Mouse (Mus musculus) midbrain, embryonic 15.5 days (tissue): ENCODE data around the gene Sgms2. TPM values are rescaled to one million over a fixed set of nuclear protein-coding genes. Genes with fewer than 3 reads are reported as not detected.
"Not testable (repeated sequence)": the region's sequence is repeated elsewhere in the genome, so short reads cannot be mapped to it uniquely, and the experiment has no call there.

Experiments
- ATAC-seq: fragments of 200-750 bp; cut with Nextera tagmentation; replicated peaks from 2 replicates; pipeline ENCODE4 v1.8.0; 2017; ENCODE audit warnings: moderate TSS enrichment
- H3K27ac ChIP-seq: fragments of 300-500 bp; sonication (generic); 2 replicates; pipeline ENCODE4 v1.5.1; 2015; ENCODE audit warnings: mild to moderate bottlenecking, inconsistent platforms
- H3K27me3 ChIP-seq: fragments of 300-500 bp; sonication (generic); replicated peaks from 2 replicates; pipeline ENCODE4 v1.6.1; 2015; ENCODE audit warnings: inconsistent platforms
- H3K36me3 ChIP-seq: fragments of 300-500 bp; sonication (generic); replicated peaks from 2 replicates; pipeline ENCODE4 v1.6.1; 2015; ENCODE audit warnings: inconsistent platforms
- H3K4me1 ChIP-seq: fragments of 300-500 bp; sonication (generic); 2 replicates; pipeline ENCODE4 v1.6.1; 2015; ENCODE audit warnings: inconsistent platforms
- H3K4me2 ChIP-seq: fragments of 300-500 bp; sonication (generic); 2 replicates; pipeline ENCODE4 v1.6.1; 2015; ENCODE audit warnings: inconsistent platforms, mild to moderate bottlenecking, moderate library complexity
- H3K4me3 ChIP-seq: fragments of 300-500 bp; sonication (generic); 2 replicates; pipeline ENCODE4 v1.5.1; 2015; ENCODE audit warnings: mild to moderate bottlenecking, inconsistent platforms
- H3K9ac ChIP-seq: fragments of 300-500 bp; sonication (generic); 2 replicates; pipeline ENCODE4 v1.6.1; 2015; ENCODE audit warnings: mild to moderate bottlenecking, inconsistent platforms
- H3K9me3 ChIP-seq: fragments of 300-500 bp; sonication (generic); 2 replicates; pipeline ENCODE4 v1.6.1; 2016; ENCODE audit warnings: inconsistent platforms
- WGBS: fragments of 180-500 bp; shearing (Covaris S2); methylation state at CpG from one replicate; pipeline ENCODE4 v1.1.7; 2015; ENCODE audit warnings: mixed read lengths; 5-methylcytosine and 5-hydroxymethylcytosine counted together
- polyA plus RNA-seq: library from polyadenylated mRNA; unstranded; fragments of >200 nt; fragmentation: Nextera tagmentation; extraction: Ambion mirVana; gene quantifications from 2 replicates; pipeline ENCODE4 v1.2.1, GENCODE M21; 2015

Gene Sgms2
- polyA plus RNA-seq, 1 experiment from 2014 or later: 1.4 TPM

DNA sequence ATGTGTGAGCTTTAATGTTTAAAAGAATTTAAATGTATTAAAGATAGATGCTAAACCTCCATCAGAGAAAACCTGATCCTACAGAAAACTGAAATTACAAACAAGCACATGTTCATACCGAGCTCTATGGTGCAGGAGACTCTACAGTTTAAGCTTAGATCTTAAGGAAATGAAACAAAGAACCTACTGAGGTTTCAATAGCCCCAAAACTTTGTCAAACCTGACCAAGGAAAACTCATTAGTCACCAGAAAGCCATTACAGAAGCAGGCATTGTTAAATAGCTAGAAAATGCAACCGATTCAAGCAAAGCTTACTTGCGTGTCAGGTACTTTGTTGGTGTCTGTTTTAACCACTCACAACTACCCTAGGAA, 142.6 kb downstream of the Sgms2 start:
- no peak overlapping the region for H3K9ac ChIP-seq
- no peak overlapping the region for H3K4me2 ChIP-seq
- no peaks in the 10 kb centered on the region for H3K27me3 ChIP-seq
- H3K36me3 ChIP-seq: no peaks in the 10 kb centered on the region
- 78% methylated on average over 3 of the region's 3 CpGs for WGBS
- no peak for ATAC-seq
- H3K27ac ChIP-seq: no peak overlapping the region
- no peaks in the 10 kb centered on the region for H3K9me3 ChIP-seq
- no peak overlapping the region for H3K4me3 ChIP-seq
- H3K4me1 ChIP-seq: no peaks in the 10 kb centered on the region

DNA sequence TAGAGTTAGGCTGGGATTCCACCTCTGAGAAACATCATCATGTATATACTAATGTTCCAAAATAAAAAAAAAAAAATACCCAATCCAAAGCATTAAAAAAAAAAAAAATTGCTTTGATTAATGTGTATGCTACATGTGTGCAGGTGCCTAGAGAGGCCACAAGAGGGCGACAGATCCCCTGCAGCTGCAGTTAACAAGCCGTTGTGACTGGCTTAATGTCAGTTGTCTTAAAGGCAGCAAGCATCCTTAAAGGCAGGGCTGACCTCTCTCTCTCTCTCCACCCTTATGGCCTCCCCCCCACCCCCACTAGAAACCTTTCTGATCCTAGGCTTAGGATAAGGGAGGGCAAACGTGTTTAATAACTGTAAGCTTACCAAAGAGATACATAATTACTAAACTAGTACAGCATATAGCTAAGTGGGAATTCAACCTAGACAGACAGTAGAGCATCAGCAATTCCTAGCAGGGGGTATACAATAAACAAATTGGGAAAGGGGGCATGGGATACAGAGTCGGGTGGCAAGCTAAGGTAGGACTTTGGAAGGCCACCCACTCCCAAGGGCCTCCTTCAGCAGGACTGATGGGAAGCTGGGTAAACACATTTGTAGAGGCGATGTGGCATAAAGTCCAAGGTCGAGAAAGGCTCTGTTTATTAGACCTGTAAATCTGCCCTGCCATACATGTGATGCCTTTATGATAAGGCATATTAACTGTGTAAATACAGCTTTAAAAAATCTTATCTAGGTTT, 143.2 kb downstream of the Sgms2 start:
- ATAC-seq: no peak
- Histone ChIP-seq H3K27me3 (no peaks in the 10 kb centered on the region), H3K4me2 (no peak overlapping the region), H3K27ac (no peak overlapping the region), H3K9ac (no peak overlapping the region), H3K36me3 (no peaks in the 10 kb centered on the region), H3K4me3 (no peak overlapping the region), H3K9me3 (no peaks in the 10 kb centered on the region), H3K4me1 (no peaks in the 10 kb centered on the region)
- WGBS: 62% methylated on average over 6 of the region's 6 CpGs

GRCm38 (mm10) chr3:131345903-131346302, 145.3 kb downstream of the Sgms2 start:
- H3K27me3 ChIP-seq: no peaks in the 10 kb centered on the region
- no peak for ATAC-seq

DNA sequence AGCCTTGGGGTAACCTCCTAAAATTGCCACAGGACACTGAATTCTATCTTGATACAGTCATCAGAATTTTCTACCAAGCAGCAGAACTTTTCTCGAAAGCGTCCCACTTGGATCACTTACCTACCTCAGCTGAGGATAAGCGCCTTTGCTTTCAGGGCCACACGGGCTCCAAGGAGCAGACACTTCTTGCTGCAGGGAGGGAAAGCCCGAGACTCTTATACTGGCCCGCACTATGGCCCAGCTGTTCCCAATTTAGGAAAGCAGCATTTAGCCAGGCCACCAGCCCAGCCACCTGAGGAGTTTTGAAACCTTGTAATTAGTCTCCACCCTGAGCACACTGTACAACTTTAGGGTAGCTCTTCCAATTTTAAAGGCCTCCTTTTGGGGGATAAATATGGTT, 147.9 kb downstream of the Sgms2 start:
- no peak overlapping the region for H3K4me3 ChIP-seq
- WGBS: 86% methylated on average over 6 of the region's 6 CpGs
- H3K9ac ChIP-seq: no peak overlapping the region
- no peak for ATAC-seq
- no peaks in the 10 kb centered on the region for H3K4me1 ChIP-seq
- no peaks in the 10 kb centered on the region for H3K27me3 ChIP-seq
- no peaks in the 10 kb centered on the region for H3K9me3 ChIP-seq
- no peak overlapping the region for H3K4me2 ChIP-seq
- no peaks in the 10 kb centered on the region for H3K36me3 ChIP-seq
- no peak overlapping the region for H3K27ac ChIP-seq

More at GRCm38 (mm10) chr3:131345903-131346302, 145.3 kb downstream of the Sgms2 start:
- 93% methylated on average over 6 of the region's 6 CpGs for WGBS
- Histone ChIP-seq H3K36me3 (no peaks in the 10 kb centered on the region), H3K9me3 (no peaks in the 10 kb centered on the region), H3K4me3 (no peak overlapping the region), H3K27ac (no peak overlapping the region), H3K4me2 (no peak overlapping the region), H3K4me1 (no peaks in the 10 kb centered on the region), H3K9ac (no peak overlapping the region)

DNA sequence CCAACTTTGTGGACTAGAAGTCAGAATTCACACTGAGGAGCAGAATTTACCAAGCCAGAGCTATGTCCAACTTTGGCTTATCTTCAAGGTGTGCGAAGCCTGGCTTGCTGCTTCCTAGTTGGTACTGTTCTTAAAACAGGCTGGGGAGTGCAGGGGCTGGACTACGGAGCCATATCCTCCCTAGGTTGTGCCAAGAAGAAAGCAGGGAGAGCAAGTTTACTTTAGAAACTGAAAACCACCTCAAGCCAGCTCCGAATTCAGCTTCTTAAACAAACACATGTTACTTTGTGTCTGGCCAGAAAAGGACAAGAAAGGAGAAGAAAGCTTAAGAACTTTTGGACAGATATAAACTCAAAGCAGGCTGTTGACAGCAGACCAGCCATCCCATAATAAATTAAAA, 150.3 kb downstream of the Sgms2 start:
- Histone ChIP-seq H3K27ac (no peak overlapping the region), H3K27me3 (no peaks in the 10 kb centered on the region), H3K36me3 (no peaks in the 10 kb centered on the region), H3K4me2 (no peak overlapping the region), H3K4me1 (no peaks in the 10 kb centered on the region), H3K9ac (no peak overlapping the region), H3K9me3 (no peaks in the 10 kb centered on the region), H3K4me3 (no peak overlapping the region)
- no peak for ATAC-seq
- WGBS: 85% methylated on average over 3 of the region's 3 CpGs

- no peaks in the 10 kb centered on the region for H3K36me3 ChIP-seq
- no peak overlapping the region for H3K4me3 ChIP-seq
- H3K9ac ChIP-seq: no peak overlapping the region
- no peaks in the 10 kb centered on the region; the same call in 1 of the 2 replicates for H3K4me1 ChIP-seq
- H3K9me3 ChIP-seq: no peaks in the 10 kb centered on the region
- no peak overlapping the region for H3K4me2 ChIP-seq
- H3K27me3 ChIP-seq: no peaks in the 10 kb centered on the region
- H3K27ac ChIP-seq: no peak overlapping the region
- ATAC-seq: no peak
- WGBS: 60% methylated on average over 4 of the region's 4 CpGs
Observed at GRCm38 (mm10) chr3:131339280-131339679, 151.9 kb downstream of the Sgms2 start.

DNA sequence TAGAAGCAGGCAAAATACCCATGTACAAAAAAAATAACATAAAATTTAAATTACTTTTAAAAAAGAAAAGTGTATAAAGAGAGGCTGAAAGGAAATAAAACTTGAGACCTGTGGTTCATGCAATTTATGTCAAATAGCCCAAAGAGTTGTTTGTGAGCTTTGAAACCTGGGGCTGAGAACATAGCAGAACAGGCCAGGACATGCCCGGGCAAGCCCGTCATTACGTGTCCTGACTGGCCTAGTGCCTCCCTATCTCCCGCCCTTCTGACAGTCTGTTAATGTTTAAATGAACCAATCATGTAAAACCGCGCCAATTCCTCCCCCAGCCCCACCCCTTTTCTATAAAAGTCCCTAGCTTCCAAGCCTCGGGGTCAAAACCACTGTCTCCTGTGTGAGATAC, 153.5 kb downstream of the Sgms2 start:
- H3K9ac ChIP-seq, ATAC-seq, H3K4me1 ChIP-seq, H3K4me2 ChIP-seq, H3K27ac ChIP-seq, H3K4me3 ChIP-seq, H3K9me3 ChIP-seq, H3K27me3 ChIP-seq, H3K36me3 ChIP-seq: not testable (repeated sequence)
- 93% methylated on average over 7 of the region's 7 CpGs for WGBS

DNA sequence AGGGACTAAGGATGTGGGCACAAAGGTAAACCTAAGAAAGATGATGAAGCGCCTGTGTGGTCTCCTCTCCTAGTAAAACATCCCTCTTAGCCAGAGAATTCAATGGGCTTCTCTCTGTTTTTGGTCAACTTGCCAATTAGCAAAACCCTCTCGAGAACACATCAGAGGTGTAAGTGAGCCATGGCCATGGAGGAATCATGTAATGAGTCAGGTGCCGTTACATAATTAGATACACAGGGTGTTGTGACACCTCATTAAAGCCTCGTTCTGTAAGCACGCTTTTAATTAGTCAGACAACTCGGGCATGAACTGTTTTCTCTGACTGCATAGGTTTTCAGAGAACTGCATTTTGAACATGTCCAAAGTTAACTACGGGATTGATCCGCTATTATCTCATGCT, 154.6 kb downstream of the Sgms2 start:
- H3K9me3 ChIP-seq: no peaks in the 10 kb centered on the region
- 69% methylated on average over 8 of the region's 8 CpGs for WGBS
- ATAC-seq: no peak
- H3K27me3 ChIP-seq: no peaks in the 10 kb centered on the region
- no peak overlapping the region for H3K4me2 ChIP-seq
- H3K9ac ChIP-seq: no peak overlapping the region
- no peaks in the 10 kb centered on the region for H3K36me3 ChIP-seq
- no peaks in the 10 kb centered on the region; the same call in 1 of the 2 replicates for H3K4me1 ChIP-seq
- H3K27ac ChIP-seq: no peak overlapping the region
- H3K4me3 ChIP-seq: no peak overlapping the region

DNA sequence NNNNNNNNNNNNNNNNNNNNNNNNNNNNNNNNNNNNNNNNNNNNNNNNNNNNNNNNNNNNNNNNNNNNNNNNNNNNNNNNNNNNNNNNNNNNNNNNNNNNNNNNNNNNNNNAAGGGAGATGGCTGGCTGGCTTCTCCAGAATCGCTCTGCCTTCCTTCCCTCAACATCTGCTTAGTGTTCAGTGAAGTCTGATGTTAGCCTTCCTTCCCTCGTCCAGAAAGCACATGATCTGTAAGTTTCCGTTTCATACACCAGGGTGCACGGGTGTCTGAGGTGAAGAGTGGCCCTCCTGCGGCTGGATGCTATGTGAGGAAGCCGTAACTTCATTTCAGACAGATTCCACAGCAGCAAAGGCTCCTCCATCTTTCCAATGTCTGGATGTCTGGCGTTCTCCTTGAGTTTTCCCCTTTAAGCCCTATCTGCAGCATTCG, 156.1 kb downstream of the Sgms2 start:
- H3K36me3 ChIP-seq: no peaks in the 10 kb centered on the region
- H3K27me3 ChIP-seq: no peaks in the 10 kb centered on the region
- WGBS: 85% methylated on average over 8 of the region's 8 CpGs
- no peaks in the 10 kb centered on the region for H3K9me3 ChIP-seq
- H3K27ac ChIP-seq: no peak overlapping the region
- no peak overlapping the region for H3K9ac ChIP-seq
- no peaks in the 10 kb centered on the region; the same call in 1 of the 2 replicates for H3K4me1 ChIP-seq
- ATAC-seq: no peak
- no peak overlapping the region for H3K4me3 ChIP-seq
- H3K4me2 ChIP-seq: no peak overlapping the region

GRCm38 (mm10) chr3:131327189-131327588, 164.0 kb downstream of the Sgms2 start:
- Histone ChIP-seq H3K4me3 (no peak overlapping the region), H3K27me3 (no peaks in the 10 kb centered on the region), H3K4me2 (no peak overlapping the region), H3K27ac (no peak overlapping the region), H3K36me3 (no peaks in the 10 kb centered on the region), H3K9ac (no peak overlapping the region), H3K4me1 (no peaks in the 10 kb centered on the region), H3K9me3 (no peaks in the 10 kb centered on the region)
- WGBS: 57% methylated on average over 7 of the region's 7 CpGs
- no peak for ATAC-seq

DNA sequence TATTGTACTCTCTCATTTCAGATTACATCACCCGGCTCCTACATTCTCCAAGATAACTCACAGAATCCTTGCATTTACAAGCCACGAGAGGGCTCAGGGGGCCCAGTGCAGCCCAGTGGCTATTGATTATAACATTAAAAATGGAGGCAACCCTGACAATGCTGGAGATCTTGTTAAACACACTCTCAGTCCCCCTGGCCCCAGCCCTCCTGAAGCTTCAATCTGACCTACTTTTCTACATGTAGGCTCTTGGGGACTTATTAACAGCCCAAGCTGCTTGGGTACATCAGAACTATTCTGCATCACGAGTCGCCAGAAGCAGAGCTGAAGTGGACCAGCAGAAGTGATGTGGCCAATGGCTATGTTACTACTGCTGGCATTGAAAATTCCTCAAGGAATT, 164.6 kb downstream of the Sgms2 start:
- no peaks in the 10 kb centered on the region for H3K27me3 ChIP-seq
- H3K9ac ChIP-seq: no peak overlapping the region
- no peak overlapping the region for H3K4me3 ChIP-seq
- H3K4me1 ChIP-seq: no peaks in the 10 kb centered on the region
- no peaks in the 10 kb centered on the region for H3K9me3 ChIP-seq
- 76% methylated on average over 4 of the region's 4 CpGs for WGBS
- no peaks in the 10 kb centered on the region for H3K36me3 ChIP-seq
- H3K27ac ChIP-seq: no peak overlapping the region
- H3K4me2 ChIP-seq: no peak overlapping the region
- ATAC-seq: peak; percentile 51

DNA sequence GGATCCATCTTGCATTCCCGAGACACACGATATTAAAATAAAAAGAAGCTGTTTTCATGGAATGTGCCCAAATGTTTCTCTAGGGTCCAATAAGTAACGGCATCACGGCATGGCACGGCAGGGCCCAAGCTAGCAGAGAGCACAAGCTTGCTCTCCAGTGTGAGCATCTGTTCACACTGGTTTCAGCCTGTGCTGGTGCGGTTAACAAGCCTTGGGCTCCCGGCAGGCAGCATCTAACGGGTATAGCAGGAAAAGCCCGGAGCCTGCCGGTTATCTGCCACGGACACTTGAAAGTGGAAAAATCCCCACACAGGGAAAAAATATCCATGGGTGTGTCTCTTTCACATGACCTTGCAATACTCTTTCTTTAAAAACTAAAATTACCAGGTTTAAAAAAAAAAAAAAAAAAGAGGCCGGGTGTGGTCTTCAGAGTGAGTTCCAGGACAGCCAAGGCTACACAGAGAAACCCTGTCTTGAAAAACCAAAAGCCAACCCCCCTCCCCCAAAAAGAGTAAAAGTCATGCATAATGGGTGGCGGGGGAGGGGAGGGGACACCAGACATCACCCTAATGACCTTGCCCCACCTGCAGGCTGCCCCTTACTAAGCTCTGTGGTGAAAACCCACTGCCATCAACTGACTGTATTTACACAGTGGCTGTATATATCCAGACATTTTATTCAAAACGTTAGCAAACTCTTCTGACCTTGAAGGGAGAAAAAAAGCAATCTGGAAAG, 169.0 kb downstream of the Sgms2 start:
- Histone ChIP-seq H3K4me2 (no peak overlapping the region), H3K9ac (no peak overlapping the region), H3K9me3 (no peaks in the 10 kb centered on the region), H3K4me3 (no peak overlapping the region), H3K4me1 (no peaks in the 10 kb centered on the region), H3K27me3 (no peaks in the 10 kb centered on the region), H3K27ac (no peak overlapping the region), H3K36me3 (no peaks in the 10 kb centered on the region)
- WGBS: 76% methylated on average over 14 of the region's 14 CpGs
- ATAC-seq: no peak

GRCm38 (mm10) chr3:131320184-131320583, 171.0 kb downstream of the Sgms2 start:
- H3K27ac ChIP-seq: no peak overlapping the region
- WGBS: 11% methylated on average over 3 of the region's 3 CpGs
- 0 out of 2 replicates have a peak overlapping the region, but pooled peaks have one; percentile 16 for H3K4me2 ChIP-seq
- ATAC-seq: peak; percentile 66; the same call in 1 of the 2 replicates
- H3K9ac ChIP-seq: no peak overlapping the region
- H3K9me3 ChIP-seq: no peaks in the 10 kb centered on the region
- no peaks in the 10 kb centered on the region for H3K36me3 ChIP-seq
- no peak overlapping the region for H3K4me3 ChIP-seq
- H3K4me1 ChIP-seq: no peaks in the 10 kb centered on the region
- H3K27me3 ChIP-seq: no peaks in the 10 kb centered on the region
